Mouse (Mus musculus) forebrain, embryonic 16.5 days (tissue): ENCODE results near the gene Entpd3. TPM values are rescaled to one million over a fixed set of nuclear protein-coding genes. Genes with fewer than 3 reads are reported as not detected.

Experiments used
- ATAC-seq: fragments of 200-750 bp; cut with Nextera tagmentation; 2 replicates; pipeline ENCODE4 v1.8.0; 2017; ENCODE audit warnings: mild to moderate bottlenecking, moderate library complexity
- H3K27ac ChIP-seq: fragments of 300-500 bp; sonication (generic); 2 replicates; pipeline ENCODE4 v1.5.1; 2014; ENCODE audit warnings: low read length, control low read depth
- H3K27me3 ChIP-seq: fragments of 300-500 bp; sonication (generic); replicated peaks from 2 replicates; pipeline ENCODE4 v1.6.1; 2014; ENCODE audit warnings: low read length; ENCODE audit not compliant: control insufficient read depth, insufficient read depth
- H3K36me3 ChIP-seq: fragments of 300-500 bp; sonication (generic); 2 replicates; pipeline ENCODE4 v1.6.1; 2014; ENCODE audit not compliant: control insufficient read depth, insufficient read depth
- H3K4me1 ChIP-seq: fragments of 300-500 bp; sonication (generic); replicated peaks from 2 replicates; pipeline ENCODE4 v1.6.1; 2014; ENCODE audit warnings: low read length; ENCODE audit not compliant: control insufficient read depth, insufficient read depth
- H3K4me2 ChIP-seq: fragments of 300-500 bp; sonication (generic); 2 replicates; pipeline ENCODE4 v1.6.1; 2014; ENCODE audit warnings: mild to moderate bottlenecking, low read length, control low read depth
- H3K4me3 ChIP-seq: fragments of 300-500 bp; sonication (generic); replicated peaks from 2 replicates; pipeline ENCODE4 v1.5.1; 2014; ENCODE audit warnings: mild to moderate bottlenecking, low read length, control low read depth
- H3K9ac ChIP-seq: fragments of 300-500 bp; sonication (generic); replicated peaks from 2 replicates; pipeline ENCODE4 v1.6.1; 2014; ENCODE audit warnings: low read depth, low read length, control low read depth
- H3K9me3 ChIP-seq: fragments of 300-500 bp; sonication (generic); 2 replicates; pipeline ENCODE4 v1.6.1; 2016; ENCODE audit warnings: low read length; ENCODE audit not compliant: control insufficient read depth
- WGBS: fragments of 180-500 bp; shearing (Covaris S2); extraction: QIAGEN DNeasy Blood & Tissue Kit; methylation state at CpG from one replicate; pipeline ENCODE4 v1.1.7; 2014; 5-methylcytosine and 5-hydroxymethylcytosine counted together
- polyA plus RNA-seq: library from polyadenylated mRNA; unstranded; fragments of >200 nt; fragmentation: Nextera tagmentation; extraction: Ambion mirVana; gene quantifications from 2 replicates; pipeline ENCODE4 v1.2.1, GENCODE M21; 2015

Entpd3 gene
- polyA plus RNA-seq, 1 experiment from 2014 or later = 2.6 TPM

DNA sequence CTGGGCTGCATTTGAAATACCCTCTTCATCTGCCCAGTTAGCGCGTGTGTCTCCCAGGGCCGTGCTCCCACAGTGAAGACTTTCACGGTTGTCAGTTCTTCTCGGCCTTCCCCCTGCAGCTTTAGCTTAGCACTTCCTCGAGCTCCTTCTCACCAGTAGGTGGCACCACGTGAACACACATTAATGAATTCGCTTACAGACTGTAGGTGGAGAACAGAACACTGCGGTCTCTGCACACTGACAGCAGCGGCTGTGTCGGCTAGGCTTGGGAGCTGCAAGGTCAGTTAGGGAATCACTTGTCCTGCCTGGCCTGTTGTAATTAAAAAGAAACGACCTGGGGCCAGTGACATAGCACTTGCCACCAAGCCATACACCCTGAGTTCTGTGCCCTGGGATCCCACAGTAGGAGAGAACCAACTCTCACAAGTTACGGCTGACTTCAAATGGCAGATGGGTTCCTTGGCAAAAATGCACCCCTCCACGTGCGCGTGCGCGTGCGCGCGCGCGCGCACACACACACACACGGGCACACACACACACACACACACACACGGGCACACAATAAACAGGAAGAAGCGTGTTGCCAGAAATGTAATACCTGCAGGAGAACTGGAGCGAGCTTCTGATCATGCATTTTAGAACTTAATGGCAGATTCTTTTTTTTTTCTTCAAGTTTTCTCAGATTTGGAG lies 43.1 kb downstream of the Entpd3 start:
- no peaks in the 10 kb centered on the region for H3K9me3 ChIP-seq
- no peaks in the 10 kb centered on the region for H3K27me3 ChIP-seq
- peak; percentile 86 for ATAC-seq
- H3K4me1 ChIP-seq = peaks cover 16% of the 10 kb centered on the region
- H3K4me3 ChIP-seq = peak overlapping the region; percentile 20; the same call in 1 of the 2 replicates
- H3K9ac ChIP-seq = peak overlapping the region; percentile 31
- H3K36me3 ChIP-seq = no peaks in the 10 kb centered on the region
- peak overlapping the region; percentile 52 for H3K4me2 ChIP-seq
- 11% methylated on average over 28 of the region's 28 CpGs for WGBS
- H3K27ac ChIP-seq = no peak overlapping the region

DNA sequence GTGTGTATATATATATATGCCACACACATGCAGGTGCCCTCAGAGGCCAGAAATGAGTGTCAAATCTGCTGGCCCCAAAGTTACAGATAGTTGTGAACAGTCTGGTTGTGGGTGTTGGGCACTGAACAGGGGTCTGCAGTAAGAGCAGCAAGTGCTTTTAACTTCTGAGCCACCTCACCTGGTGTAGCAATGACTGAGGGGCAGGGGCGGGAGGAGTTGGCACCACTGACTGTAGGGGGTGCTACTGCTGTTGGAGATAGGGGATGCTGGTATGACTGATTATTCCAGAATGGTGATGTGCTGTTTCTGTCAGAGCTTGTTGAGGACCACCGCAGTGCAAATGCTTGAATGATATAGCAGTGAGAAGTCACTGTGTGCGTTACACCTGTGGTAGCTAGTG lies 43.7 kb downstream of the Entpd3 start:
- H3K27me3 ChIP-seq = no peaks in the 10 kb centered on the region
- ATAC-seq = no peak
- no peak overlapping the region for H3K4me3 ChIP-seq
- H3K4me2 ChIP-seq = peak overlapping the region; percentile 52; the same call in 1 of the 2 replicates
- no peak overlapping the region for H3K27ac ChIP-seq
- no peaks in the 10 kb centered on the region for H3K36me3 ChIP-seq
- no peaks in the 10 kb centered on the region for H3K9me3 ChIP-seq
- WGBS = 66% methylated on average over 3 of the region's 3 CpGs
- H3K4me1 ChIP-seq = peaks cover 14% of the 10 kb centered on the region
- H3K9ac ChIP-seq = no peak overlapping the region

DNA sequence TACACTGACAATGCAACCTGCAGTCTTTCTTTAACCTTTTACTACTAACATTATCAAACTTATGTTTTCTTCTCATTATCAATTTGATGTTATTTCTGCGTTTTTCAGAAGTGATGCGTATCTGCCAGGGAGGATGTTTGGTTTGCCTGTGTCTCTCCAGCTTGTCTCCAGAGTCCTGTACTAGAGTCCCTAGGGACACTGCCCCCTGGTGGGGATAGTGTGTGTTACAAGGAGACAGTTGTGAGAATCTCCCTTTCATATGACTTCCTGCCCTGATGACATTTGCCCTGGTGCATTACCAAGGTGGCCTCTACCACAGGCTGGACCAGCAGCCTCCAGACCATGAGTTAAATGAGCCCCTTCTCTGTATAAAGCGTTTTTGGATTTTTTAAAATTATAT lies 46.9 kb downstream of the Entpd3 start:
- Histone ChIP-seq H3K4me2 (no peak overlapping the region), H3K36me3 (no peaks in the 10 kb centered on the region), H3K27me3 (no peaks in the 10 kb centered on the region), H3K4me1 (peaks cover 14% of the 10 kb centered on the region), H3K27ac (no peak overlapping the region), H3K4me3 (no peak overlapping the region), H3K9me3 (no peaks in the 10 kb centered on the region), H3K9ac (no peak overlapping the region)
- WGBS = 9% methylated on average over 3 of the region's 3 CpGs
- ATAC-seq = no peak; the same call in 1 of the 2 replicates

DNA sequence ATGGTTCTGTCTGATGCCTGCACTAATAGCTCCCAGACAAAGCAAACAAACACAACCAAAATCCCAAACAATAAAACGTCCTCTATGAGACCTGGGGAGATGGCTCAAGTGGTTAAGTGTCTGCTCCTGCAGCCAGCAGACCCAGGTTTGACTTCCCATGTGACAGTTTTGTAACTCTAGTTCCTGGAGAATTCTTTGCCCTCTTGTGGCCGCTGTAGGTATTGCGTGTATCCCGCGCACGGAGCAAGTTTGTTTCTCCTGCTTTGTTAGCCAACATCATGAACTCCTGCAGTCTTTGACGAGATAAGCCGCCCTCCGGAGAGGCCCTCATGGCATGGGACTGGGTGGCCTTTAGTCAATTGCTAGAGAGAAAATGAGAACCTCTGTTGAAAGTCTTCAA lies 51.9 kb downstream of the Entpd3 start:
- Histone ChIP-seq H3K9ac (no peak overlapping the region), H3K36me3 (no peaks in the 10 kb centered on the region), H3K27ac (no peak overlapping the region), H3K27me3 (no peaks in the 10 kb centered on the region), H3K4me1 (peaks cover 12% of the 10 kb centered on the region), H3K4me3 (no peak overlapping the region), H3K9me3 (no peaks in the 10 kb centered on the region), H3K4me2 (no peak overlapping the region)
- ATAC-seq = no peak
- WGBS = 1% methylated on average over 9 of the region's 9 CpGs

DNA sequence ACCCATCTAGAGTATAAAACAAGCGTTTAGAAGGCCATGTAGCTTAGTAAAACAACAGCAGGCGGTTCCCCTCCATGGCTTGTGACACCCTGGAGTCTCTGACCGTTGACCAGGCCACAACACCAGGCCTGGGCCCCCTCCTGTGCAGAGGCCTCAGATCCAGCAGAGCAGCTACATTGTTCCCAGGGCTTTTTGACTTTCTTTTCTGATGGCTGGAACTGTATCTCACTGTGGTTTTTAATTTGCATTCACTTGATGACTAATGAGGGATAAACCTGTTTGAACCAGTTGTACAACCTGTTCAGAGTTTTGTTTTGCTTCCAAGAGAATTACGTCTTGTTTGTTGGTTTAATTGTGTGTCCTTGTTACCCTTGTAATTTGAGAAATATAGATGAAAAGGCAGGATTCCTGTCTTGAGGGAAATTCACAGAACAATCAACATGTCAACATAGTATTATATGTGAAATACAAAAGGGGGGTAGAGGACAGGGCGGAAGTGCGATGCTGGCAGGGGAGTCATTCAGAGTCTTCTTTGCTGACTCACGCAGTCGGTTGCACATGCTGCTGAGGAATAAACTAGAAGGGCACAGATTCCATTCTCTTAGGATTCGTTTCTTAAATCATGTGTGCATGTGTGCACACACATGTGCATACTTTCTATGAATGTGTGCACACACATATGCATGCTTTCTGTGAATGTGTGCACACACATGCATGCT lies 53.9 kb downstream of the Entpd3 start:
- Histone ChIP-seq H3K9ac (no peak overlapping the region), H3K4me2 (no peak overlapping the region), H3K27ac (no peak overlapping the region), H3K9me3 (no peaks in the 10 kb centered on the region), H3K27me3 (no peaks in the 10 kb centered on the region), H3K4me3 (no peak overlapping the region), H3K36me3 (no peaks in the 10 kb centered on the region), H3K4me1 (peaks cover 12% of the 10 kb centered on the region)
- no peak for ATAC-seq
- 24% methylated on average over 9 of the region's 9 CpGs for WGBS

DNA sequence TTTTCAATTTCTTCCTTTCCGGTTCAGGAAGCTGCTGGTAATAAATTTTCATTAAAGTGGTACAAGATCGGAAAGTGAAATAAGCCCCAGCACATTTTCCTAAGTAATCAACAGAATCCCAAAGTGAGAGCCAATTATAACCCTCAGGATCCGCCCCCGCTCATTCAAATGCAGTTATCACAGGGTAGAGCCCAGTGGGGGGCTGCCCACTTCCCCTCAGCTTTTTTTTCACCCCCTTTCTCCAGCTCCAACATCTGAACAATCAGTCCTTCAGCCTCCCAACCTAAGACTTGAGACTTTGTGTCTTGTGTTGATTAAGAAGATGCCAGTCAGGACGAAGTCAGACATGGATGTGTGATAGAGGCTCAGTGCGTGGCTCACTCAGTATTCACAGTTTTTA lies 55.2 kb downstream of the Entpd3 start:
- ATAC-seq = no peak
- H3K27me3 ChIP-seq = no peaks in the 10 kb centered on the region
- peaks cover 12% of the 10 kb centered on the region for H3K4me1 ChIP-seq
- H3K9me3 ChIP-seq = no peaks in the 10 kb centered on the region
- no peak overlapping the region for H3K27ac ChIP-seq
- H3K9ac ChIP-seq = no peak overlapping the region
- H3K4me2 ChIP-seq = no peak overlapping the region
- H3K4me3 ChIP-seq = no peak overlapping the region
- 12% methylated on average over 6 of the region's 6 CpGs for WGBS
- no peaks in the 10 kb centered on the region for H3K36me3 ChIP-seq

DNA sequence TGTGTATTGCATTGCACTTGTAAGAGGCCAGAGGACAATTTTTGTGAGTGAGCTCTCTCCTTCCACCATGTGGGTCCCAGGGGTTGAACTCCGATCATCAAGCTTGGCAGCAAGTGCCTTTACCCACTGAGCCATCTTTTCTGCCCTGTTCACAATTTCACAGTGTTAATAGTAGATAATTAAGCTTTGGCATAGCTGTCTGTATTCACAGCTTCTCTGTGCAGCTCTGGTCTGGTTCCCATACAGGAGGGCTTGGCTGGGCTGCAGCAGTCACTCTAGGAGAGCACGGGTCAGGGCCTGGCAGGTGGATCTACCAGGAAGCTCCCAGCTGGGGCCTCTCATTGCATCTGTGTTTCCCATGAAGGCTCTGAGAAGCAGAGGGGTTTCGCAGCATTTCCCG lies 55.7 kb downstream of the Entpd3 start:
- Histone ChIP-seq H3K27ac (no peak overlapping the region), H3K9ac (no peak overlapping the region), H3K9me3 (no peaks in the 10 kb centered on the region), H3K4me3 (no peak overlapping the region), H3K4me2 (no peak overlapping the region), H3K4me1 (peaks cover 12% of the 10 kb centered on the region), H3K36me3 (no peaks in the 10 kb centered on the region), H3K27me3 (no peaks in the 10 kb centered on the region)
- ATAC-seq = peak; percentile 73
- WGBS = 28% methylated on average over 4 of the region's 4 CpGs

DNA sequence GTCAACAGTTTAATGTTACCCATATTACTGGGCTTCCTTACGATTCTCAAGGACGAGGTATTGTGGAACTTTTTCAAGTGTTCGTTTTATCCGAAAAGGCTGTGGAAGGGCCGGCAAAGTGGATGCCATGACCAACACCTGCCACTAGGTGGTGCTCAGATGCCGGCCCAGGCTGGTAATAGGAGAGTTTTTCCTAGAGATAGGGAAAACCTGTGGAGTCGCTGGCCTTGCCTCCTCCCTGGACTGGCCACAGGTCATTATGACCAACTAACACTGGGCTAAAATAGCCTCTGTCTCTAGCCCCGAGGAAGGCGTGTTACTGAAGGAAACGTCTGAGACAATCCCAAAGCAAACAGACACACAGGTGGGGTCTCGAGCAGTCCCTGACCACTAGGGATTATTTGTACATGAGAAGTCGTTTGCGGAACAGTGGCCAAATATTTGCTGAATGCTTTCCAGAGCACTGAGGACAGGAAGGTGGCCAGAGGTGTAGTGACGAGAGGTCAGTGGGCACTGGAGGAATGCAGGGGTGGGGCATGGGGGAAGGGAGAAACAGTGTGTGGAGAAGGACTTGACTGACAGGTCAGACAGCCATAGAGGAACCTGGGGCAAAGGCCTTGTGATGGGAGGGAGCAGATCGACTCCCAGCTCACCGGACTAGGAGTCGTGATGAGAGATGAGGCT lies 62.0 kb downstream of the Entpd3 start:
- H3K4me3 ChIP-seq = no peak overlapping the region
- no peak overlapping the region for H3K27ac ChIP-seq
- H3K36me3 ChIP-seq = no peaks in the 10 kb centered on the region
- 19% methylated on average over 17 of the region's 17 CpGs for WGBS
- H3K4me2 ChIP-seq = no peak overlapping the region
- no peaks in the 10 kb centered on the region for H3K27me3 ChIP-seq
- peaks cover 20% of the 10 kb centered on the region for H3K4me1 ChIP-seq
- no peaks in the 10 kb centered on the region for H3K9me3 ChIP-seq
- 0 out of 2 replicates have a peak, but pooled peaks have one; percentile 21 for ATAC-seq
- H3K9ac ChIP-seq = no peak overlapping the region

DNA sequence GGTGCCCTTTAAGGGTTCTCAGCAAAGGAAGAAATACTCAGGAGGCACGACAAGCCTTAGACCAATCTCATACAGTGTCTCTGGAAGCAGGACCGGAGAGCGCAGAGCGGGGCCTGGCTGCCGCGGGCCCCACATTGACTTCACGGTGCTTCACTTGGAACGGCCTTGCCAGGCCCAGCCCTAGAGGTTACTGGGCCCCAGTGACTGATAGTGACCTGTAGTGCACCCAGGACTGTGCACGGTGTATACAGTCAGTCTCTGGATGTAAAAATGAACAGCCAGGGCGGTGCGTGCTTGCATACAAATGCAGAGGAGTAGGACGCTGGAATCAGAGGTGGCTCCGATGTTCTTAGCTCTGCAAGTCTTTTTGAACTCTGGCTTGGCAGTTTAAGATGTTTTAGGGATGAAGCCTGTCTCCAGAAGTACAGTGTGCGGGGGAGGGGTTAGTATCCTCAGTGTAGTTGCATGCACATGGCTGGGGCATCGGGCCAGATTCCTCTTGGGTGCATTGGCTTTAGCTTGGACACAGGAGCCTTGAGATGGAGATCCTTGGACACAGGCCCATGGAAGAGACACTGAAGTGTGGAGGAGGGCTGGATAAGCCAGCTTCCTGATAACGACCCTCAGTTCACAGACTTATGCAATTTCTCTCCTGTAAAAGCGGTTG lies 62.7 kb downstream of the Entpd3 start:
- Histone ChIP-seq H3K27me3 (no peaks in the 10 kb centered on the region), H3K9me3 (no peaks in the 10 kb centered on the region), H3K27ac (no peak overlapping the region), H3K4me1 (peaks cover 20% of the 10 kb centered on the region), H3K36me3 (no peaks in the 10 kb centered on the region), H3K9ac (peak overlapping the region; percentile 4; the same call in 1 of the 2 replicates), H3K4me2 (peak overlapping the region; percentile 30), H3K4me3 (peak overlapping the region; percentile 1; the same call in 1 of the 2 replicates)
- WGBS = 58% methylated on average over 17 of the region's 17 CpGs
- ATAC-seq = peak; percentile 41
